Mouse (Mus musculus) hindbrain, embryonic 13.5 days (tissue): Measurements from ENCODE around the gene Cep112. TPM values are rescaled to one million over a fixed set of nuclear protein-coding genes. Genes with fewer than 3 reads are reported as not detected.
A peak's percentile ranks its signal among the peaks of the same experiment; 100 is the strongest.

Experiments used
- ATAC-seq: fragments of 200-750 bp; cut with Nextera tagmentation; 2 replicates; pipeline ENCODE4 v1.8.0; 2017; ENCODE audit warnings: moderate TSS enrichment; ENCODE audit not compliant: low FRiP score
- H3K27ac ChIP-seq: fragments of 300-500 bp; sonication (generic); 2 replicates; pipeline ENCODE4 v1.5.1; 2015; ENCODE audit warnings: inconsistent platforms, mild to moderate bottlenecking, moderate library complexity
- H3K27me3 ChIP-seq: fragments of 300-500 bp; sonication (generic); 2 replicates; pipeline ENCODE4 v1.6.1; 2015; ENCODE audit warnings: mild to moderate bottlenecking, inconsistent platforms
- H3K36me3 ChIP-seq: fragments of 300-500 bp; sonication (generic); 2 replicates; pipeline ENCODE4 v1.6.1; 2015; ENCODE audit warnings: mild to moderate bottlenecking, inconsistent platforms
- H3K4me1 ChIP-seq: fragments of 300-500 bp; sonication (generic); replicated peaks from 2 replicates; pipeline ENCODE4 v1.6.1; 2015; ENCODE audit warnings: inconsistent platforms
- H3K4me2 ChIP-seq: fragments of 300-500 bp; sonication (generic); 2 replicates; pipeline ENCODE4 v1.6.1; 2015; ENCODE audit warnings: inconsistent platforms, mild to moderate bottlenecking, moderate library complexity
- H3K4me3 ChIP-seq: fragments of 300-500 bp; sonication (generic); 2 replicates; pipeline ENCODE4 v1.5.1; 2015; ENCODE audit warnings: mild to moderate bottlenecking, inconsistent platforms
- H3K9ac ChIP-seq: fragments of 300-500 bp; sonication (generic); 2 replicates; pipeline ENCODE4 v1.6.1; 2015; ENCODE audit warnings: mild to moderate bottlenecking, inconsistent platforms
- H3K9me3 ChIP-seq: fragments of 300-500 bp; sonication (generic); 2 replicates; pipeline ENCODE4 v1.6.1; 2016; ENCODE audit warnings: inconsistent platforms
- WGBS: fragments of 180-500 bp; shearing (Covaris S2); methylation state at CpG from one replicate; pipeline ENCODE4 v1.1.7; 2015; 5-methylcytosine and 5-hydroxymethylcytosine counted together
- polyA plus RNA-seq: library from polyadenylated mRNA; unstranded; fragments of >200 nt; fragmentation: Nextera tagmentation; extraction: Ambion mirVana; gene quantifications from 2 replicates; pipeline ENCODE4 v1.2.1, GENCODE M21; 2015

Cep112 gene
- polyA plus RNA-seq, 1 experiment from 2014 or later: 12.0 TPM

- Histone ChIP-seq H3K4me2 (no peak overlapping the region), H3K9ac (no peak overlapping the region), H3K27me3 (peaks cover 11% of the 10 kb centered on the region), H3K27ac (no peak overlapping the region), H3K36me3 (no peaks in the 10 kb centered on the region), H3K4me1 (peaks cover 4% of the 10 kb centered on the region), H3K9me3 (no peaks in the 10 kb centered on the region), H3K4me3 (no peak overlapping the region)
- WGBS: 21% methylated on average over 1 of the region's 1 CpGs
- ATAC-seq: no peak
Observed at GRCm38 (mm10) chr11:108418540-108418939, 6.5 kb upstream of the Cep112 start.

GRCm38 (mm10) chr11:108419242-108419641, 5.8 kb upstream of the Cep112 start:
- Histone ChIP-seq H3K4me3 (no peak overlapping the region), H3K4me2 (no peak overlapping the region), H3K36me3 (no peaks in the 10 kb centered on the region), H3K27ac (no peak overlapping the region), H3K9me3 (no peaks in the 10 kb centered on the region), H3K4me1 (peaks cover 12% of the 10 kb centered on the region), H3K9ac (no peak overlapping the region), H3K27me3 (peaks cover 11% of the 10 kb centered on the region)
- WGBS: 93% methylated on average over 6 of the region's 6 CpGs
- no peak for ATAC-seq

GRCm38 (mm10) chr11:108420751-108421150, 4.2 kb upstream of the Cep112 start:
- peaks cover 11% of the 10 kb centered on the region for H3K27me3 ChIP-seq
- peaks cover 21% of the 10 kb centered on the region for H3K4me1 ChIP-seq
- H3K36me3 ChIP-seq: no peaks in the 10 kb centered on the region
- H3K9me3 ChIP-seq: no peaks in the 10 kb centered on the region
- no peak overlapping the region for H3K4me3 ChIP-seq
- no peak for ATAC-seq
- H3K9ac ChIP-seq: no peak overlapping the region
- H3K27ac ChIP-seq: no peak overlapping the region
- WGBS: 72% methylated on average over 4 of the region's 4 CpGs
- no peak overlapping the region for H3K4me2 ChIP-seq

GRCm38 (mm10) chr11:108423221-108423620, 1.8 kb upstream of the Cep112 start:
- peak overlapping the region; percentile 74; the same call in 1 of the 2 replicates for H3K4me2 ChIP-seq
- ATAC-seq: no peak
- peaks cover 21% of the 10 kb centered on the region for H3K4me1 ChIP-seq
- no peak overlapping the region for H3K27ac ChIP-seq
- no peak overlapping the region for H3K4me3 ChIP-seq
- H3K36me3 ChIP-seq: no peaks in the 10 kb centered on the region
- no peak overlapping the region for H3K9ac ChIP-seq
- 52% methylated on average over 7 of the region's 7 CpGs for WGBS
- no peaks in the 10 kb centered on the region for H3K9me3 ChIP-seq
- peaks cover 11% of the 10 kb centered on the region for H3K27me3 ChIP-seq

GRCm38 (mm10) chr11:108424111-108424510, 881 bp upstream of the Cep112 start:
- peak overlapping the region; percentile 60; the same call in 1 of the 2 replicates for H3K9ac ChIP-seq
- peaks cover 21% of the 10 kb centered on the region for H3K4me1 ChIP-seq
- no peak for ATAC-seq
- no peaks in the 10 kb centered on the region for H3K36me3 ChIP-seq
- peaks cover 11% of the 10 kb centered on the region for H3K27me3 ChIP-seq
- no peak overlapping the region for H3K27ac ChIP-seq
- under 1% methylated on average over 5 of the region's 5 CpGs for WGBS
- H3K4me2 ChIP-seq: peak overlapping the region; percentile 74
- H3K4me3 ChIP-seq: peak overlapping the region; percentile 66
- H3K9me3 ChIP-seq: no peaks in the 10 kb centered on the region

GRCm38 (mm10) chr11:108425592-108425921, 565 bp downstream of the Cep112 start:
- H3K27ac ChIP-seq: no peak overlapping the region
- peaks cover 11% of the 10 kb centered on the region for H3K27me3 ChIP-seq
- peak overlapping the region; percentile 74 for H3K4me2 ChIP-seq
- peaks cover 21% of the 10 kb centered on the region for H3K4me1 ChIP-seq
- no peaks in the 10 kb centered on the region for H3K36me3 ChIP-seq
- H3K9me3 ChIP-seq: no peaks in the 10 kb centered on the region
- peak; percentile 64 for ATAC-seq
- WGBS: 7% methylated on average over 14 of the region's 14 CpGs
- peak overlapping the region; percentile 73 for H3K9ac ChIP-seq
- H3K4me3 ChIP-seq: peak overlapping the region; percentile 66

- peaks cover 11% of the 10 kb centered on the region for H3K27me3 ChIP-seq
- H3K9ac ChIP-seq: no peak overlapping the region
- 0 out of 2 replicates have a peak overlapping the region, but pooled peaks have one; percentile 6 for H3K4me2 ChIP-seq
- no peak for ATAC-seq
- no peaks in the 10 kb centered on the region for H3K36me3 ChIP-seq
- H3K27ac ChIP-seq: no peak overlapping the region
- 85% methylated on average over 3 of the region's 3 CpGs for WGBS
- H3K4me3 ChIP-seq: peak overlapping the region; percentile 66; the same call in 1 of the 2 replicates
- H3K9me3 ChIP-seq: no peaks in the 10 kb centered on the region
- H3K4me1 ChIP-seq: peaks cover 21% of the 10 kb centered on the region
Observed at GRCm38 (mm10) chr11:108426086-108426485, 1.1 kb downstream of the Cep112 start.

- no peak overlapping the region for H3K4me3 ChIP-seq
- peaks cover 11% of the 10 kb centered on the region for H3K27me3 ChIP-seq
- H3K27ac ChIP-seq: no peak overlapping the region
- no peak overlapping the region for H3K9ac ChIP-seq
- 69% methylated on average over 6 of the region's 6 CpGs for WGBS
- no peaks in the 10 kb centered on the region for H3K9me3 ChIP-seq
- no peak for ATAC-seq
- peaks cover 21% of the 10 kb centered on the region for H3K4me1 ChIP-seq
- no peaks in the 10 kb centered on the region for H3K36me3 ChIP-seq
- H3K4me2 ChIP-seq: no peak overlapping the region
Observed at GRCm38 (mm10) chr11:108427191-108427590, 2.2 kb downstream of the Cep112 start.

GRCm38 (mm10) chr11:108429076-108429475, 4.1 kb downstream of the Cep112 start:
- 88% methylated on average over 2 of the region's 2 CpGs for WGBS
- no peak overlapping the region for H3K9ac ChIP-seq
- ATAC-seq: no peak
- H3K9me3 ChIP-seq: no peaks in the 10 kb centered on the region
- H3K36me3 ChIP-seq: no peaks in the 10 kb centered on the region
- no peak overlapping the region for H3K4me3 ChIP-seq
- H3K4me2 ChIP-seq: no peak overlapping the region
- no peak overlapping the region for H3K27ac ChIP-seq
- H3K27me3 ChIP-seq: no peaks in the 10 kb centered on the region
- H3K4me1 ChIP-seq: peaks cover 11% of the 10 kb centered on the region

- H3K27me3 ChIP-seq: no peaks in the 10 kb centered on the region
- no peak for ATAC-seq
- 0 out of 2 replicates have a peak, but pooled peaks cover 5% of the 10 kb centered on the region for H3K36me3 ChIP-seq
- no peak overlapping the region for H3K4me3 ChIP-seq
- WGBS: 83% methylated on average over 11 of the region's 11 CpGs
- no peaks in the 10 kb centered on the region for H3K9me3 ChIP-seq
- H3K9ac ChIP-seq: no peak overlapping the region
- no peak overlapping the region for H3K27ac ChIP-seq
- no peak overlapping the region for H3K4me2 ChIP-seq
- H3K4me1 ChIP-seq: no peaks in the 10 kb centered on the region
Observed at GRCm38 (mm10) chr11:108443893-108444563, 19.0 kb downstream of the Cep112 start.

GRCm38 (mm10) chr11:108447148-108447547, 22.2 kb downstream of the Cep112 start:
- Histone ChIP-seq H3K36me3 (peaks cover 3% of the 10 kb centered on the region; the same call in 1 of the 2 replicates), H3K9me3 (peaks cover 5% of the 10 kb centered on the region), H3K27ac (no peak overlapping the region), H3K9ac (no peak overlapping the region), H3K4me1 (no peaks in the 10 kb centered on the region), H3K27me3 (no peaks in the 10 kb centered on the region), H3K4me2 (no peak overlapping the region), H3K4me3 (no peak overlapping the region)
- no peak for ATAC-seq

GRCm38 (mm10) chr11:108449811-108450210, 24.8 kb downstream of the Cep112 start:
- no peaks in the 10 kb centered on the region for H3K27me3 ChIP-seq
- no peaks in the 10 kb centered on the region for H3K4me1 ChIP-seq
- H3K4me3 ChIP-seq: no peak overlapping the region
- 31% methylated on average over 3 of the region's 3 CpGs for WGBS
- H3K4me2 ChIP-seq: no peak overlapping the region
- H3K9ac ChIP-seq: no peak overlapping the region
- H3K27ac ChIP-seq: no peak overlapping the region
- H3K9me3 ChIP-seq: peaks cover 5% of the 10 kb centered on the region
- H3K36me3 ChIP-seq: peaks cover 3% of the 10 kb centered on the region; the same call in 1 of the 2 replicates
- no peak for ATAC-seq

GRCm38 (mm10) chr11:108459599-108459998, 34.6 kb downstream of the Cep112 start:
- no peak overlapping the region for H3K9ac ChIP-seq
- no peaks in the 10 kb centered on the region for H3K4me1 ChIP-seq
- H3K27ac ChIP-seq: no peak overlapping the region
- no peaks in the 10 kb centered on the region for H3K36me3 ChIP-seq
- 85% methylated on average over 3 of the region's 3 CpGs for WGBS
- H3K4me2 ChIP-seq: no peak overlapping the region
- H3K27me3 ChIP-seq: no peaks in the 10 kb centered on the region
- H3K9me3 ChIP-seq: no peaks in the 10 kb centered on the region
- H3K4me3 ChIP-seq: no peak overlapping the region
- ATAC-seq: no peak
